Mouse (Mus musculus): ENCODE data around the gene Eva1c. TPM values are rescaled to one million over a fixed set of nuclear protein-coding genes. Genes with fewer than 3 reads are reported as not detected.
A peak's percentile ranks its signal among the peaks of the same experiment; 100 is the strongest.

The Eva1c gene
- polyA plus RNA-seq, 1 experiment from 2014 or later, result 0.43 TPM

- no peaks in the 10 kb centered on the region for H3K36me3 ChIP-seq
- peak overlapping the region; percentile 6; the same call in 1 of the 2 replicates for H3K4me3 ChIP-seq
- H3K9me3 ChIP-seq (replicated peaks), result no peaks in the 10 kb centered on the region
- H3K4me1 ChIP-seq, result peaks cover 62% of the 10 kb centered on the region
- H3K27me3 ChIP-seq (ENCODE audit: low read depth, poor library complexity, severe bottlenecking), result no peaks in the 10 kb centered on the region
- no peak for DNase-seq (ENCODE audit: low spot score)
- 57% methylated on average over 11 of the region's 11 CpGs for WGBS
- peak overlapping the region; percentile 85 for H3K27ac ChIP-seq
Measured at GRCm38 (mm10) chr16:90851621-90852334, 25.3 kb downstream of the Eva1c start.

GRCm38 (mm10) chr16:90856552-90857200 lies 30.2 kb downstream of the Eva1c start:
- no peak for DNase-seq (ENCODE audit: low spot score)
- no peaks in the 10 kb centered on the region for H3K36me3 ChIP-seq
- H3K4me3 ChIP-seq, result no peak overlapping the region
- WGBS, result 86% methylated on average over 6 of the region's 6 CpGs
- H3K9me3 ChIP-seq (replicated peaks), result no peaks in the 10 kb centered on the region
- no peaks in the 10 kb centered on the region for H3K27me3 ChIP-seq (ENCODE audit: low read depth, poor library complexity, severe bottlenecking)
- no peak overlapping the region for H3K27ac ChIP-seq
- peaks cover 30% of the 10 kb centered on the region for H3K4me1 ChIP-seq

GRCm38 (mm10) chr16:90858206-90858605 lies 31.7 kb downstream of the Eva1c start:
- H3K4me1 ChIP-seq, result peaks cover 18% of the 10 kb centered on the region
- no peaks in the 10 kb centered on the region for H3K36me3 ChIP-seq
- no peaks in the 10 kb centered on the region for H3K27me3 ChIP-seq (ENCODE audit: low read depth, poor library complexity, severe bottlenecking)
- WGBS, result 90% methylated on average over 4 of the region's 4 CpGs
- H3K4me3 ChIP-seq, result no peak overlapping the region
- no peak overlapping the region for H3K27ac ChIP-seq
- DNase-seq (ENCODE audit: low spot score), result no peak
- no peaks in the 10 kb centered on the region for H3K9me3 ChIP-seq (replicated peaks)

- WGBS, result 87% methylated on average over 3 of the region's 3 CpGs
- no peak overlapping the region for H3K4me3 ChIP-seq
- H3K27me3 ChIP-seq (ENCODE audit: low read depth, poor library complexity, severe bottlenecking), result peaks cover 7% of the 10 kb centered on the region; the same call in 1 of the 2 replicates
- no peaks in the 10 kb centered on the region for H3K9me3 ChIP-seq (replicated peaks)
- H3K27ac ChIP-seq, result no peak overlapping the region
- no peaks in the 10 kb centered on the region for H3K36me3 ChIP-seq
- peaks cover 22% of the 10 kb centered on the region for H3K4me1 ChIP-seq
- no peak for DNase-seq (ENCODE audit: low spot score)
Measured at GRCm38 (mm10) chr16:90863036-90863435, 36.5 kb downstream of the Eva1c start.

- Histone ChIP-seq H3K4me1 (peaks cover 27% of the 10 kb centered on the region), H3K27me3 (ENCODE audit: low read depth, poor library complexity, severe bottlenecking) (peaks cover 7% of the 10 kb centered on the region; the same call in 1 of the 2 replicates), H3K36me3 (no peaks in the 10 kb centered on the region), H3K27ac (no peak overlapping the region), H3K4me3 (no peak overlapping the region), H3K9me3 (replicated peaks) (no peaks in the 10 kb centered on the region)
- DNase-seq (ENCODE audit: low spot score), result no peak
- 83% methylated on average over 10 of the region's 10 CpGs for WGBS
Measured at GRCm38 (mm10) chr16:90863468-90864046, 37.0 kb downstream of the Eva1c start.

GRCm38 (mm10) chr16:90864693-90865092 lies 38.2 kb downstream of the Eva1c start:
- Histone ChIP-seq H3K27me3 (ENCODE audit: low read depth, poor library complexity, severe bottlenecking) (peaks cover 7% of the 10 kb centered on the region; the same call in 1 of the 2 replicates), H3K4me3 (no peak overlapping the region), H3K9me3 (replicated peaks) (no peaks in the 10 kb centered on the region), H3K4me1 (peaks cover 36% of the 10 kb centered on the region), H3K36me3 (no peaks in the 10 kb centered on the region), H3K27ac (peak overlapping the region; percentile 39; the same call in 1 of the 2 replicates)
- WGBS, result 55% methylated on average over 7 of the region's 7 CpGs
- DNase-seq (ENCODE audit: low spot score), result no peak

GRCm38 (mm10) chr16:90865652-90866051 lies 39.1 kb downstream of the Eva1c start:
- Histone ChIP-seq H3K27ac (no peak overlapping the region), H3K4me3 (no peak overlapping the region), H3K4me1 (peaks cover 37% of the 10 kb centered on the region), H3K36me3 (no peaks in the 10 kb centered on the region), H3K27me3 (ENCODE audit: low read depth, poor library complexity, severe bottlenecking) (peaks cover 7% of the 10 kb centered on the region; the same call in 1 of the 2 replicates), H3K9me3 (replicated peaks) (no peaks in the 10 kb centered on the region)
- WGBS, result 73% methylated on average over 9 of the region's 9 CpGs
- no peak for DNase-seq (ENCODE audit: low spot score)

GRCm38 (mm10) chr16:90868129-90868528 lies 41.6 kb downstream of the Eva1c start:
- 18% methylated on average over 7 of the region's 7 CpGs for WGBS
- Histone ChIP-seq H3K36me3 (no peaks in the 10 kb centered on the region), H3K9me3 (replicated peaks) (no peaks in the 10 kb centered on the region), H3K27me3 (ENCODE audit: low read depth, poor library complexity, severe bottlenecking) (peaks cover 7% of the 10 kb centered on the region; the same call in 1 of the 2 replicates), H3K27ac (no peak overlapping the region), H3K4me3 (no peak overlapping the region), H3K4me1 (peaks cover 57% of the 10 kb centered on the region)
- no peak for DNase-seq (ENCODE audit: low spot score)

GRCm38 (mm10) chr16:90869361-90869760 lies 42.8 kb downstream of the Eva1c start:
- WGBS, result 72% methylated on average over 4 of the region's 4 CpGs
- Histone ChIP-seq H3K4me3 (no peak overlapping the region), H3K27me3 (ENCODE audit: low read depth, poor library complexity, severe bottlenecking) (peaks cover 7% of the 10 kb centered on the region; the same call in 1 of the 2 replicates), H3K9me3 (replicated peaks) (no peaks in the 10 kb centered on the region), H3K36me3 (no peaks in the 10 kb centered on the region), H3K4me1 (peaks cover 52% of the 10 kb centered on the region), H3K27ac (no peak overlapping the region; the same call in 1 of the 2 replicates)
- no peak for DNase-seq (ENCODE audit: low spot score)

GRCm38 (mm10) chr16:90872936-90873335 lies 46.4 kb downstream of the Eva1c start:
- no peak for DNase-seq (ENCODE audit: low spot score)
- Histone ChIP-seq H3K4me3 (no peak overlapping the region), H3K4me1 (peaks cover 41% of the 10 kb centered on the region), H3K36me3 (no peaks in the 10 kb centered on the region), H3K27ac (no peak overlapping the region), H3K9me3 (replicated peaks) (no peaks in the 10 kb centered on the region), H3K27me3 (ENCODE audit: low read depth, poor library complexity, severe bottlenecking) (no peaks in the 10 kb centered on the region)
- WGBS, result 64% methylated on average over 8 of the region's 8 CpGs

- WGBS, result 74% methylated on average over 5 of the region's 5 CpGs
Measured at GRCm38 (mm10) chr16:90874536-90874935, 48.0 kb downstream of the Eva1c start.

GRCm38 (mm10) chr16:90878135-90878860 lies 51.8 kb downstream of the Eva1c start:
- 91% methylated on average over 3 of the region's 3 CpGs for WGBS
- Histone ChIP-seq H3K4me1 (peaks cover 12% of the 10 kb centered on the region), H3K9me3 (replicated peaks) (no peaks in the 10 kb centered on the region), H3K27ac (no peak overlapping the region), H3K36me3 (no peaks in the 10 kb centered on the region), H3K4me3 (no peak overlapping the region), H3K27me3 (ENCODE audit: low read depth, poor library complexity, severe bottlenecking) (no peaks in the 10 kb centered on the region)
- no peak for DNase-seq (ENCODE audit: low spot score)

More at GRCm38 (mm10) chr16:90874536-90874935, 48.0 kb downstream of the Eva1c start:
- no peaks in the 10 kb centered on the region for H3K27me3 ChIP-seq (ENCODE audit: low read depth, poor library complexity, severe bottlenecking)
- no peak for DNase-seq (ENCODE audit: low spot score)
- no peak overlapping the region for H3K27ac ChIP-seq
- H3K36me3 ChIP-seq, result no peaks in the 10 kb centered on the region
- no peak overlapping the region for H3K4me3 ChIP-seq
- no peaks in the 10 kb centered on the region for H3K9me3 ChIP-seq (replicated peaks)
- H3K4me1 ChIP-seq, result peaks cover 28% of the 10 kb centered on the region; the same call in 1 of the 2 replicates
